Mouse (Mus musculus): ENCODE measurements around the gene Ang5. TPM values are rescaled to one million over a fixed set of nuclear protein-coding genes. Genes with fewer than 3 reads are reported as not detected.
"Not testable (repeated sequence)": the region's sequence is repeated elsewhere in the genome, so short reads cannot be mapped to it uniquely, and the experiment has no call there.

Gene Ang5
- not detected in 2 replicates for polyA plus RNA-seq (2016; fragmentation: Nextera tagmentation; extraction: Ambion mirVana)

DNA sequence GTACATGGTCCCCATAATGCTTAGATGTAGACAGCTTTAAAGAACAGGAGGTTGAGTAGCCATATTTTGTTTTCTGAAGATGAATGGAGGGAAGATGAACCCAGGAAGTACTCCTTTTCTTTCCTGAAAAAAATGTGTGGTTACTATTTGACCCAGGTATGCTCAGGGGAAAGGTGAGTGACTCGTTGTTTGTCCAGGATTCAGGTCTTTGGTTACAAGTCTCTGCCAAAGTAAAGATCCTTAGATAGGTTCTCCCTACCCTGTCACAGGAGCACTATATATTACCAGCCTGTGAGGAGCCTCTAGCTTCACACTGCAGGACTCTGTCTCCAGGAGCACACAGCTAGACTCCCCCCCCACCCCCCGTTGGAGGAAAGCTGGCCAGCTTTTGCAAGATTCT, at the start of gene Ang5:
Ang5 (plus strand) TSS at position 301 of the 400 bp plus-strand sequence.
- H3K4me3 ChIP-seq; H3K36me3 ChIP-seq; H3K9ac ChIP-seq; H3K27ac ChIP-seq (ENCODE audit: poor library complexity, severe bottlenecking); H3K27me3 ChIP-seq (replicated peaks); ATAC-seq (ENCODE audit: insufficient number of reproducible peaks, low FRiP score); H3K4me2 ChIP-seq; H3K4me1 ChIP-seq (replicated peaks); H3K9me3 ChIP-seq (replicated peaks): not testable (repeated sequence)
- whole genome bisulfite sequencing, result no CpG with 5 or more reads among the region's 2 CpGs

DNA sequence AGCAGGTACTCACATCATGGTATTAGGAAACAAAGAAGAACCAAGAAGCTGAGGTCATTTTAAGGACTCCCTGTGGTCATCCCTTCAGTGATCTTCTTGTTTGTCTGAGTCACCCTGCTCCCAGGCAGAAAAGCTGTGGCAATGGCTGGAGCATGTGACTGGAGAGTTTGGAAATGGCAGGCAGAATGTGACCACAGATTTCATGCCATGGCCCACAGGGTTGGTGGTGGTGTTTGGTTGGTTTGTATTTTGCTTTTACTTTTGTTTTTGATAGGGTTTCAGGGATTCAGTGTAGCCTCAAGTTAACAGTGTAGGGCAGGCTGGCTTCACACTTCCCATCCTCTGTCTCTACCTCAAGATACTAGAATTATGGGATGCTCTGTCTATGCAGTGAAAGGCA, 38.7 kb upstream of the Ang5 start:
- not testable (repeated sequence) for H3K4me2 ChIP-seq; H3K27ac ChIP-seq (ENCODE audit: poor library complexity, severe bottlenecking); H3K9ac ChIP-seq; H3K4me1 ChIP-seq (replicated peaks); H3K9me3 ChIP-seq (replicated peaks); ATAC-seq (ENCODE audit: insufficient number of reproducible peaks, low FRiP score); H3K27me3 ChIP-seq (replicated peaks); H3K4me3 ChIP-seq; H3K36me3 ChIP-seq

DNA sequence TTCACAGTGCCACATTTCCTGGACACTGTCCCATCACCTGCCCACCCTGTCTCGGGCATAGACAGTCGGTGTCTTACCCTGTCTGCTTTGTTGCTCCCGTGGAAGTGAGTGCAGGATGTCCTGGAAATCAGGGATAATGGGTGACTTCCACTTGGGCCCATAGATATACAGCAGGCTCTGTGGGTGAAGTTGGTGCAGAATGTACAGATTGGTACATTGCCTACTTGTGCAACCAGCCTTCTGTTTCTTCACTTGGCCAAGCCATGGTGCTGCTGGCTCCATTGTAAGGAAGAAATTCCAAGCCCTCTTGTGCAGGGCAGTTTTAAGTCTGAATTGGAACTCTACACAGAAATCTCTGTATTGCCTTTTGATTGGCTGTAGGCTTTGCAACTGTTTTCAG, 33.4 kb upstream of the Ang5 start, which contains the start of gene Ear10:
Ear10 (minus strand) TSS at position 101 of the 400 bp plus-strand sequence.
- H3K36me3 ChIP-seq; H3K4me2 ChIP-seq; ATAC-seq (ENCODE audit: insufficient number of reproducible peaks, low FRiP score); H3K4me3 ChIP-seq; H3K9me3 ChIP-seq (replicated peaks); H3K27ac ChIP-seq (ENCODE audit: poor library complexity, severe bottlenecking); H3K27me3 ChIP-seq (replicated peaks); H3K9ac ChIP-seq; H3K4me1 ChIP-seq (replicated peaks): not testable (repeated sequence)
- 69% methylated on average over 3 of the region's 3 CpGs for WGBS

DNA sequence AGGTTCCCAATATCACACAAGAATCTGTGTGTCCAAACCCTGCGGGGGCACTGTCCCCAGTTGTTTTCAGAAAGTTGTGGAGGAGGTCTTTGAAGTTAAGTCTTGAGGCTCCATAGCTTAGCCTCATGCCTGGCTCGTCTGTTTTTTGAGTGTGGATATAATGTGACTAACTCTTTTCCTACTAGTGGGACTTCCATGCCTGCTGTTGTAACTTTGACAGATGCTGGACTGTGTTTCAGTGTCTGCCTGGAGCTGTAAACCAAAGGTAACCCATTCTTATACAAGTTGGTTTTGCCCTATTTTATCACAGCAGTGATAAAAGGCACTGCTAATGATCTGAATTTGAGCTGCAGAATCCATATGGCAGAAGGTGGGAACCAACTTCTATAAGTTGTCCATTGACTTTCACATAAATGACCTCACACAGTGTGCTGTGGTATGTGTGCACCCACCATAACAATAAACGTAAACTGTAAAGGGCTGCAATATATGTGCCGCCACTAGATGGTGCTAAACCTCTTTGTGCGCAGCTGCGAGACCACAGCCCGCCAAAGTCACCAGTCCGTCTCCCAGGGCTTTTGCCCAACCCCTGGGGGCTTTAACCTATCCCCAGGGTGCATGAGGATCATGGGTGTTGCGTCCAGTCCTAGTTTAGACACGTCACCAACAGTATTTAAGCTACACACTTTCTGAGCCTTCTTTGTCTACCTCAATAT, 32.0 kb upstream of the Ang5 start, which contains the start of gene Gm8113:
Gm8113 (plus strand) TSS at position 703 of the 716 bp plus-strand sequence.
- not testable (repeated sequence) for H3K27me3 ChIP-seq (replicated peaks); H3K36me3 ChIP-seq; H3K4me1 ChIP-seq (replicated peaks); H3K9me3 ChIP-seq (replicated peaks)
- Histone ChIP-seq H3K9ac (peak within 1 kb of the TSS; percentile 75), H3K4me3 (peak within 1 kb of the TSS; percentile 61), H3K4me2 (peak within 1 kb of the TSS; percentile 59), H3K27ac (ENCODE audit: poor library complexity, severe bottlenecking) (peak within 1 kb of the TSS; percentile 94)
- ATAC-seq (ENCODE audit: insufficient number of reproducible peaks, low FRiP score), result peak; percentile 78
- WGBS, result 9% methylated on average over 10 of the region's 10 CpGs

DNA sequence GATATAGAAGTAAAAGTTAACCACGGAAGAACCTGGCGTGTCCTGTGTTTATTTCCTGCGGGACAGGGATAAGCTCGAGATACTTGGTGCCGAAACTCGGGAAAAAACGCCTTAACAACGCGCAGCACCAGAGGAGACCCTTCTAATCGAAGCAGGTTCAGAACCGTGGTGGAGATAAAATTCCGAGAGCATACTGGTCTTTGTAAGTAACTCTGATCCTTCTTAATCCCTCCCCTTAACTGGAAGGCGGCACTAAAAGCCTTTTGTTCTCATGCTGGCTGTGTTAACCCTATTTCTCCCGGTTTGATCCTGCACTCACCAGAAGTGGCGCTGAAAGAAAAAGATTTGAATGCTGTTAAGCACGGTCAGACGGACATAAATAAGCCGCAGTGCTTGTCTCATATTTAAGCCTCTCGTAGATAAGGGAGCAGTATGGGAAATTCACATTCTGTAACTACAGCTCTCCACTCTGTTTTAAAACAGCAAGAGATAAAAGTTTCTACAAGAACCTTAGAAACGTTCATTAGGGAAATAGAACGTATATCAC, 31.4 kb upstream of the Ang5 start:
- not testable (repeated sequence) for ATAC-seq (ENCODE audit: insufficient number of reproducible peaks, low FRiP score); H3K27me3 ChIP-seq (replicated peaks); H3K9me3 ChIP-seq (replicated peaks); H3K4me1 ChIP-seq (replicated peaks); H3K36me3 ChIP-seq
- Histone ChIP-seq H3K4me3 (peak overlapping the region; percentile 61), H3K27ac (ENCODE audit: poor library complexity, severe bottlenecking) (peak overlapping the region; percentile 94), H3K4me2 (peak overlapping the region; percentile 59), H3K9ac (peak overlapping the region; percentile 75)
- WGBS, result 5% methylated on average over 21 of the region's 21 CpGs

DNA sequence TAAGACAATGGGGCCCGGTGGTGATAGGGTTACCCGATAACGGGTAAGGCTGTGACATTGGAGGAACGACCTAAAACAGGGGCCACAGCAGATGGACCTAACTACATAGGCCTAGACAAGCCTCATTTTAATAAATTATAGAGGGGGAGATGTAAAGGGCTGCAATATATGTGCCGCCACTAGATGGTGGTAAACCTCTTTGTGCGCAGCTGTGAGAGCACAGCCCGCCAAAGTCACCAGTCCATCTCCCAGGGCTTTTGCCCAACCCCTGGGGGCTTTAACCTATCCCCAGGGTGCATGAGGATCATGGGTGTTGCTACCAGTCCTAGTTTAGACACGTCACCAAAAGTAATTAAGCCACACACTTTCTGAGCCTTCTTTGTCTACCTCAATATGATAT, 23.9 kb upstream of the Ang5 start:
- not testable (repeated sequence) for H3K27me3 ChIP-seq (replicated peaks); H3K4me1 ChIP-seq (replicated peaks); ATAC-seq (ENCODE audit: insufficient number of reproducible peaks, low FRiP score); H3K9me3 ChIP-seq (replicated peaks); H3K27ac ChIP-seq (ENCODE audit: poor library complexity, severe bottlenecking); H3K4me2 ChIP-seq; H3K36me3 ChIP-seq; H3K9ac ChIP-seq; H3K4me3 ChIP-seq
- 17% methylated on average over 8 of the region's 8 CpGs for WGBS

DNA sequence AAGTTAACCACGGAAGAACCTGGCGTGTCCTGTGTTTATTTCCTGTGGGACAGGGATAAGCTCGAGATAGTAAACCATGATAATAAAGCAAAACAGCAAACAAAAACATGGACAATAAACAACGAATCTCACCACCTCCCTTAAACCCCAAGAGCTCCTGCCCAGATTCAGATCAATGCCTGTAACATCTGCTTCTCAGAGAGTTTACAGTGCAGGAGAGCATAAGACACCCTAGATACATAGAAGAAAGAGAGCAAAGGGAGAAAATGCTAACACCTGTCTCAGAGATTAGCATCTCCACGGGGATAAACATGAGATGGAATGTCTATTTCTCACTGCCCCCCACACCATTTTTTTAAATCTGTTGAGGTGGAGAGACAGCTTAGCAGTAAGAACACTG, 23.5 kb upstream of the Ang5 start:
- H3K27ac ChIP-seq (ENCODE audit: poor library complexity, severe bottlenecking); H3K9me3 ChIP-seq (replicated peaks); H3K27me3 ChIP-seq (replicated peaks); H3K4me3 ChIP-seq; H3K9ac ChIP-seq; H3K4me2 ChIP-seq; H3K4me1 ChIP-seq (replicated peaks); H3K36me3 ChIP-seq; ATAC-seq (ENCODE audit: insufficient number of reproducible peaks, low FRiP score): not testable (repeated sequence)
- WGBS, result 46% methylated on average over 5 of the region's 5 CpGs

DNA sequence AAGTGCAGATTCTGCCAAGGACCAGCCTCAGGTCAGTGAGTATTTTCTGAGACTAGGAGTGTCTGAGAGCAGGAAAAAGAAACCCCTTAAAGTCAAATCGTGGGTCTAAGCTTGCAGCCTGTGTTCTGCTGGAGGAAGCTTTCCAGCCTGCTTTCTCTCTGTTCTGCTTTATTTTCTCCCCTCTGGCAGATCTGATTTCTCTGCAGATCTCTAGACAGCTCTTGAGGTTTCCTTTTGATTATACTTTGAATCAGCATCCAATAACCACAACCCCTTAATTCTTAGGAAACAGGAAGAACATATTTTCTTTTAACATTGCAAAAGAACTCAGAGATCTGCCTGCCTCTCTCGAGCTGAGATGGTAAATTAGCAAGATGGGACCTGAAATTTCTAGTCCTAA, 3.5 kb upstream of the Ang5 start:
- H3K4me1 ChIP-seq (replicated peaks); H3K9ac ChIP-seq; H3K4me3 ChIP-seq; ATAC-seq (ENCODE audit: insufficient number of reproducible peaks, low FRiP score); H3K36me3 ChIP-seq; H3K27me3 ChIP-seq (replicated peaks); H3K27ac ChIP-seq (ENCODE audit: poor library complexity, severe bottlenecking); H3K4me2 ChIP-seq; H3K9me3 ChIP-seq (replicated peaks): not testable (repeated sequence)
- WGBS, result 43% methylated on average over 2 of the region's 2 CpGs

DNA sequence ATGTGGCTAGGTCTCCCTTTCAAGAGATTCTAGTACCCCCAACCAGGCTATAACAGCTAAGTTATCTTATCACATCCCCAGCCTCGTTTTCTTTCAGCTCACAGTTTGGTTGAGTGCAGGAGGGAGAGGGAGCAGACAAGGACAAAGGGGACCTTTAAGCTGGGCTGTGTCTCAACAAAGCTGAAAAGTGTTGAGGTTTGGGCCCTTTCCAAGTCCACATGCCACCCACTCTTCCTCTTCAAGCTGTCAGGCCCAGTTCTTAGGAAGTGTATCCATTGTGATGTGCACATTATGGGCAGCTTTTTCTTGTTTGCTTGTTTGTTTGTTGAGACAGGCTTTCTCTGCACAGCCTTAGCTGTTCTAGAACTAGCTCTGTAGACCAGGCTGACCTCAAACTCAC, 1.8 kb upstream of the Ang5 start:
- not testable (repeated sequence) for H3K9ac ChIP-seq; H3K27me3 ChIP-seq (replicated peaks); H3K27ac ChIP-seq (ENCODE audit: poor library complexity, severe bottlenecking); H3K4me3 ChIP-seq; H3K36me3 ChIP-seq; H3K4me1 ChIP-seq (replicated peaks); ATAC-seq (ENCODE audit: insufficient number of reproducible peaks, low FRiP score); H3K4me2 ChIP-seq; H3K9me3 ChIP-seq (replicated peaks)
- WGBS, result no CpG with 5 or more reads among the region's 1 CpGs

DNA sequence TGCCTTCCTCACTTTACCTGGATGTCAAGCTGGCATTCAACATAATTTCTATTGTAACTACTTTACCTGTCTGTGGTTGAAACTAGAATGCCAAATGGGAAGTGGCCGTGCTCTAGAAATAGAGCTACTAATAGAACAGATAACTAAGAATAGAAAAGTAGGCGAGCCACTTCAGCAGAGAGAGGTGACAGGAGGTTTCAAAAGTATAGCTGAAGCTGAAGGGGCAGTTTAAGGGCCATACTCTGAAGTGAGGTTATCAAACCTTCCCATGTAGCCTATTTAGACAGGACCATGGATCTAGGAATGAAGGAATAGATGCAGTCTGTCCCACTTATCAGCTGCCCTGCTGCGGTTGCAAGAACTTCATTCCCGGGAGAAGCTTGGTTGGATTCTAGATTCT, 26.6 kb downstream of the Ang5 start:
- Histone ChIP-seq H3K4me1 (replicated peaks) (peaks cover 13% of the 10 kb centered on the region; the same call in 1 of the 2 replicates), H3K4me2 (peak overlapping the region; percentile 31), H3K9me3 (replicated peaks) (no peaks in the 10 kb centered on the region), H3K9ac (no peak overlapping the region), H3K4me3 (no peak overlapping the region), H3K27me3 (replicated peaks) (no peaks in the 10 kb centered on the region), H3K36me3 (no peaks in the 10 kb centered on the region), H3K27ac (ENCODE audit: poor library complexity, severe bottlenecking) (peak overlapping the region; percentile 47)
- ATAC-seq (ENCODE audit: insufficient number of reproducible peaks, low FRiP score), result no peak
- 29% methylated on average over 4 of the region's 4 CpGs for WGBS

DNA sequence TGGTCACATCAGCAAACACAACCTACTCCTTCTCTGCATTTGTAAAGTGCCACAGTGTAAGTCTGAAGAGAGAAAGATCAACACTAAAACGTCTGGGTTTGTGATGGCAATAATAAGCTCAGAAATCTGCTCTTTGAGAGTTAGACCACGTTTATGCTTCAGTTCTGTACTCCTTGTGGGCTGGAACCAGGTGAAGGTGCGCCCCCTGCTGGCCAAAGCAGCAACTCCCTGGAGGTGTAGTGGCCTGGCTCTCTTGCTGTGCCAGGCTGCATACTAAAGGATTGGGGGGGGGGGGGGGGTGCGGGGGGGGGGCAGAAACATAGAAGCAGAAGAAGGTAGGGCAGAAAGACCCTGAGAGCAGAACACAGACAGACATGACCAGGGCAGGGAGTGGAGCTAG, 27.0 kb downstream of the Ang5 start:
- Histone ChIP-seq H3K4me3 (no peak overlapping the region), H3K4me1 (replicated peaks) (peaks cover 13% of the 10 kb centered on the region; the same call in 1 of the 2 replicates), H3K36me3 (no peaks in the 10 kb centered on the region), H3K9me3 (replicated peaks) (no peaks in the 10 kb centered on the region), H3K9ac (no peak overlapping the region), H3K27ac (ENCODE audit: poor library complexity, severe bottlenecking) (peak overlapping the region; percentile 43), H3K27me3 (replicated peaks) (no peaks in the 10 kb centered on the region), H3K4me2 (peak overlapping the region; percentile 31)
- under 1% methylated on average over 4 of the region's 4 CpGs for WGBS
- 0 out of 2 replicates have a peak, but pooled peaks have one; percentile 51 for ATAC-seq (ENCODE audit: insufficient number of reproducible peaks, low FRiP score)

DNA sequence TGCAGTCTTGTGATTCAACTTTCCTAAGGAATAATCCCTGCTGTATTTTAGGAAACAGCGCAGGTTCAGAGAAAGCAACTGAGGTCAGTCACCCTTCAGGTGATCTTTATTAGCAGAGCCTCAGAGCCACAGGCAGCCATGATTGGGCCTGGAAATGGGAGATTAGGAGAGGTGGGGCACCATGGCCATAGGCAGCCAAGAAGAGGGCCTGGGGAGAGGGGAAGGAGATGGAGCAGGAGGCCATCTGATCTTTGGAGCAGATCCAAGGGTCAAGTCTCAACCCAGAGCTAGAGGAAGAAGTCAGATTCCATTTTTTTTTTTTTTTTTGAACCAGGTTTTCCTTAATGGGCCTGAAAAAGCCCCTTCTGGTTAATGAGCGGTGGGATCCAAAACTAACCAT, 29.3 kb downstream of the Ang5 start:
- H3K9me3 ChIP-seq (replicated peaks), result no peaks in the 10 kb centered on the region
- no peaks in the 10 kb centered on the region for H3K36me3 ChIP-seq
- H3K4me3 ChIP-seq, result no peak overlapping the region
- no peak overlapping the region for H3K4me2 ChIP-seq
- no peaks in the 10 kb centered on the region for H3K27me3 ChIP-seq (replicated peaks)
- H3K9ac ChIP-seq, result no peak overlapping the region
- no peak for ATAC-seq (ENCODE audit: insufficient number of reproducible peaks, low FRiP score)
- H3K4me1 ChIP-seq (replicated peaks), result peaks cover 13% of the 10 kb centered on the region; the same call in 1 of the 2 replicates
- no peak overlapping the region for H3K27ac ChIP-seq (ENCODE audit: poor library complexity, severe bottlenecking)
- 93% methylated on average over 2 of the region's 2 CpGs for WGBS
